Mouse (Mus musculus) thymus, postnatal 25 days (tissue): ENCODE data around the gene D430019H16Rik.

Experiments
- DNase-seq: peaks from one replicate; pipeline ENCODE4 v3.0.0; 2022

The D430019H16Rik gene

GRCm38 (mm10) chr12:105541590-105542402 is 88.1 kb downstream of the D430019H16Rik start:
- no peak for DNase-seq

GRCm38 (mm10) chr12:105542513-105542912 is 88.9 kb downstream of the D430019H16Rik start:
- DNase-seq, result no peak
